Mouse (Mus musculus) liver, postnatal 0 days (tissue): ENCODE results near the gene Sap30bp.

Experiments
- CTCF ChIP-seq: sonication (generic); IDR thresholded peaks from 2 replicates; pipeline ENCODE4 v1.5.1; 2016; ENCODE audit warnings: antibody characterized with exemption, low read depth
- EP300 ChIP-seq: IDR thresholded peaks from 2 replicates; pipeline ENCODE4 v1.6.1; 2016; ENCODE audit warnings: antibody characterized with exemption, low read depth, mild to moderate bottlenecking

GRCm38 (mm10) chr11:115931235-115931634 is 1.8 kb upstream of the Sap30bp start:
- TF ChIP-seq EP300: no peak
- TF ChIP-seq CTCF: no peak
